Mouse (Mus musculus): ENCODE data around the gene Pigyl.

GRCm38 (mm10) chr9:22123069-22123609, 33.5 kb upstream of the Pigyl start:
- TF ChIP-seq CTCF (IDR thresholded peaks at IDR 0.05; ENCODE audit: low read depth, low read length) (no peak), POLR2A (IDR thresholded peaks at IDR 0.05; ENCODE audit: borderline replicate concordance, low read depth, low read length) (no peak)
